Mouse (Mus musculus) neutrophil, adult 5-6 weeks (primary cell): ENCODE results near the gene Rab7b. TPM values are rescaled to one million over a fixed set of nuclear protein-coding genes. Genes with fewer than 3 reads are reported as not detected.

Experiments used
- ATAC-seq: fragments of 151-379, 151-347 bp; 2 replicates; pipeline ENCODE4 v1.8.0; 2017; ENCODE audit warnings: mild to moderate bottlenecking, moderate TSS enrichment; ENCODE audit not compliant: insufficient number of reproducible peaks, poor library complexity, low FRiP score, severe bottlenecking; ENCODE audit errors: extremely low read depth
- total RNA-seq: library from RNA; stranded (forward); fragments of 200-1000 nt; gene quantifications from 2 replicates; pipeline ENCODE4 v1.2.3, GENCODE M21; 2017

Gene Rab7b
- total RNA-seq, 1 experiment from 2014 or later, result 1.0 TPM

GRCm38 (mm10) chr1:131758796-131759195 is 70.3 kb downstream of the Rab7b start:
- ATAC-seq, result no peak

GRCm38 (mm10) chr1:131759667-131760427 is 71.4 kb downstream of the Rab7b start:
- ATAC-seq, result no peak

- ATAC-seq, result no peak
Measured at GRCm38 (mm10) chr1:131760428-131760820, 71.9 kb downstream of the Rab7b start.

GRCm38 (mm10) chr1:131761079-131761831 is 72.8 kb downstream of the Rab7b start:
- peak; percentile 20; the same call in 1 of the 2 replicates for ATAC-seq

- ATAC-seq, result no peak
Measured at GRCm38 (mm10) chr1:131763683-131764082, 75.2 kb downstream of the Rab7b start.

GRCm38 (mm10) chr1:131764581-131765338 is 76.3 kb downstream of the Rab7b start:
- no peak for ATAC-seq

Other genes starting within 250 kb of the Rab7b start
- 15.3 and 19.4 TPM in 2 replicates for gene Srgap2, start 161.3 kb upstream of the Rab7b start, total RNA-seq
- gene Fam72a, start 160.8 kb upstream of the Rab7b start, total RNA-seq, result 0.35 TPM in 1 of 2 replicates, not detected in the other
- not detected in 2 replicates for gene Avpr1b, start 89.5 kb upstream of the Rab7b start, total RNA-seq
- gene Ctse, start 50.4 kb upstream of the Rab7b start, total RNA-seq, result 26.8 and 35.0 TPM in 2 replicates
- gene Slc26a9, start 55.3 kb downstream of the Rab7b start, total RNA-seq, result not detected in 2 replicates
- not detected in 2 replicates for gene Pm20d1, start 108.7 kb downstream of the Rab7b start, total RNA-seq
- gene Slc41a1, start 138.8 kb downstream of the Rab7b start, total RNA-seq, result 11.1 and 12.5 TPM in 2 replicates
- gene Rab29, start 178.5 kb downstream of the Rab7b start, total RNA-seq, result 19.1 and 24.7 TPM in 2 replicates
- 67.6 and 84.8 TPM in 2 replicates for gene Nucks1, start 221.8 kb downstream of the Rab7b start, total RNA-seq